Mouse (Mus musculus): ENCODE data around the gene Rfesd. TPM values are rescaled to one million over a fixed set of nuclear protein-coding genes. Genes with fewer than 3 reads are reported as not detected.

Gene Rfesd
- polyA plus RNA-seq, 1 experiment from 2014 or later: 30.5 TPM

DNA sequence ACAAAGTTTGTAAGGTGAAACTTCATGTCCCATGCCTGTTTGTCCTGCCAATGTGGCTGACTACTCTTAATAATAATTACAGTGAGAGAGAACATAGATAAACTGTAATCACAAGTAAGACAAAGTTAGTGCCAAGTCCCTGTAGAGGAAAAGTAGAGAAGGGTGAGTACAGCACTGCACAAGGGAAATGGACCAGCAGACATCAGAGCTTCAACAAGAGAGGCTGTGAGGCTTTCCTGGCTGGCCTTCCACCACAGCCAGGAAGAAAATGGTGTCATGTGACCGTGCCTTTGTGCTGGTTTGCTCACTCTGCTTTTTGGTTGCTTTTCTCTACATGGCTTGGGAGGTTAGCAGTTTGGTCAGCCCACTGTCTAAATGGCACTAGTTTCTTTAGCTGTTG is 42.9 kb downstream of the Rfesd start:
- Histone ChIP-seq H3K4me3 (replicated peaks) (no peak overlapping the region), H3K36me3 (no peaks in the 10 kb centered on the region), H3K9me3 (no peaks in the 10 kb centered on the region), H3K9ac (no peak overlapping the region), H3K4me1 (no peaks in the 10 kb centered on the region), H3K27me3 (replicated peaks) (no peaks in the 10 kb centered on the region), H3K4me2 (no peak overlapping the region), H3K27ac (no peak overlapping the region)
- WGBS: 80% methylated on average over 1 of the region's 1 CpGs
- no peak for ATAC-seq (ENCODE audit: insufficient read depth, low FRiP score, low read depth)

DNA sequence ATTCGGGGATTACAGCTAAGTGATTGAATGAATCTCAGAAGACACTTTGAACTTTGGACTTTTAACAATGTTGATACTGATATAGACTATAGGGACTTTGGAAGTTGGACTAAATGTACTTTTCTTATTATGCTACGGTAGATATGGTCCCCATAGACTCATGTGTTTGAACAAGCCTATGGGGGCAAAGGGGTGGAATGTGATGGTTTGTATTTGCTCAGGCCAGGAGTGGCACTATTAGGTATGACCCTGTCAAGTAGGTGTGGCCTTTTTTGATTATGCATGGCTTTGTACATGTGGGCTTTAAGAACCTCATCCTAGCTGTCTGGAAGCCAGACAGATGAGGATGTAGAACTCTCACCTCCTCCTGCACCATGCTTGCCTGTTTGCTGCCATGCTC is 44.0 kb downstream of the Rfesd start:
- H3K9ac ChIP-seq: no peak overlapping the region
- H3K27ac ChIP-seq: no peak overlapping the region
- no peaks in the 10 kb centered on the region for H3K36me3 ChIP-seq
- H3K4me2 ChIP-seq: no peak overlapping the region
- no peaks in the 10 kb centered on the region for H3K9me3 ChIP-seq
- ATAC-seq (ENCODE audit: insufficient read depth, low FRiP score, low read depth): no peak
- 48% methylated on average over 2 of the region's 2 CpGs for WGBS
- H3K27me3 ChIP-seq (replicated peaks): no peaks in the 10 kb centered on the region
- H3K4me3 ChIP-seq (replicated peaks): no peak overlapping the region
- H3K4me1 ChIP-seq: no peaks in the 10 kb centered on the region

DNA sequence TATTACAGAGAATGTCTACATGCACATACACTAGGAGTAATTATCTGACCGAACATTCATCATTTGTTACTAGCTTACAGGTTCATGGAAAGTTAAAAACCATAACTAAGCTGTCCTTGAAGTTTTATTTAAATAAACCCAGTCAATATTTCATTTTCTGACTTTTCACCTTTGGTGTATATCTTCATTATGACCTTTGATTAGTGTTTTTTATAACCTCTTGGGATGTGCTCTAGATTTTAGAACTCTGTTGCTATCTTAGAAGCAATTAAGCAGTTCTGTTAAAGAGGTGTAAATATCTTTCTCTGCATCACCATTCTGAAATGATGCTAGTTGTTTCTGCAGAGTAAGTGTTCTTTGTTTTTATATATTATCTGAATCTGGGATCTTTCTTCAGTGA is 51.7 kb downstream of the Rfesd start, which contains the start of gene Spata9:
Gene Spata9, plus strand, starts transcription at position 301 of the 400 bp plus-strand sequence.
- Histone ChIP-seq H3K4me2 (no peak within 1 kb of the TSS), H3K9ac (no peak within 1 kb of the TSS), H3K27me3 (replicated peaks) (no peaks in the 10 kb centered on the region), H3K4me3 (replicated peaks) (no peak within 1 kb of the TSS), H3K27ac (no peak within 1 kb of the TSS), H3K36me3 (no peaks in the 10 kb centered on the region), H3K9me3 (no peaks in the 10 kb centered on the region), H3K4me1 (no peaks in the 10 kb centered on the region)
- WGBS: 84% methylated on average over 1 of the region's 1 CpGs
- no peak for ATAC-seq (ENCODE audit: insufficient read depth, low FRiP score, low read depth)

DNA sequence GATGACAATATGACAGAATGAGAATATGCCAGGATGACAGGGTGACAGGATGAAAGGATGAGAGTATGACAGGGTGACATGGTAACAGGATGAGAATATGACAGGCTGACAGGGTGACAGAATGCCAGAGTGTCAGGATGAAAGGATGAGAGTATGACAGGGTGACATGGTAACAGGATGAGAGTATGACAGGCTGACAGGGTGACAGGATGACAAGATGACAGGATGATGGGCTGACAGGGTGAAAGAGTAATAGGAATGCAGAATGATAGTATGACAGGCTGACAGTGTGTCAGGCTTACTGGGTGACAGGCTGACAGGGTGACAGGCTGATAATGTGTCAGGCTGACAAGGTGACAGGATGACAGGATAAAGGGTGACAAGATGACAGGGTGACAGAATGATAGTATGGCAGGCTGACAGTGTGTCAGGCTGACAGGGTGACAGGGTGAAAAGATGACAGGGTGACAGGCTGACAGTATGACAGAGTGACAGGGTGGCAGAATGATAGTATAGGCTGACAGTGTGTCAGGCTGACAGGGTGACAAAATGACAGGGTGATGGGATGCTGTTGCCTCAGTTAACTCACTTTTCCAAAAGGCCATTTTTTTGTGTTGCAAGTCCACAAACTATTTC is 63.0 kb downstream of the Rfesd start:
- no peaks in the 10 kb centered on the region for H3K9me3 ChIP-seq

More for the DNA sequence above, 63.0 kb downstream of the Rfesd start:
- no peaks in the 10 kb centered on the region for H3K36me3 ChIP-seq
- H3K4me2 ChIP-seq: no peak overlapping the region
- ATAC-seq (ENCODE audit: insufficient read depth, low FRiP score, low read depth): no peak
- no peaks in the 10 kb centered on the region for H3K27me3 ChIP-seq (replicated peaks)
- H3K9ac ChIP-seq: no peak overlapping the region
- no peaks in the 10 kb centered on the region for H3K4me1 ChIP-seq
- H3K27ac ChIP-seq: no peak overlapping the region
- H3K4me3 ChIP-seq (replicated peaks): no peak overlapping the region

Other genes with a start within 250 kb of the Rfesd start
- gene Glrx, start 178.9 kb downstream of the Rfesd start, polyA plus RNA-seq (2015; fragmentation: Nextera tagmentation; extraction: Ambion mirVana): 88.3 and 91.7 TPM in 2 replicates
- gene Rhobtb3, start 74.8 kb downstream of the Rfesd start, polyA plus RNA-seq (2015; fragmentation: Nextera tagmentation; extraction: Ambion mirVana): 29.7 and 32.1 TPM in 2 replicates
- 0.71 and 0.95 TPM in 2 replicates for gene Spata9, start 51.6 kb downstream of the Rfesd start, polyA plus RNA-seq (2015; fragmentation: Nextera tagmentation; extraction: Ambion mirVana)
- gene Gpr150, start 38.3 kb upstream of the Rfesd start, polyA plus RNA-seq (2015; fragmentation: Nextera tagmentation; extraction: Ambion mirVana): 0.24 and 0.46 TPM in 2 replicates
- gene Arsk, start 79.9 kb upstream of the Rfesd start, polyA plus RNA-seq (2015; fragmentation: Nextera tagmentation; extraction: Ambion mirVana): 7.0 and 7.5 TPM in 2 replicates
- gene Ttc37, start 80.0 kb upstream of the Rfesd start, polyA plus RNA-seq (2015; fragmentation: Nextera tagmentation; extraction: Ambion mirVana): 11.8 and 13.4 TPM in 2 replicates